Mouse (Mus musculus) layer of hippocampus, postnatal 10 days (tissue): ENCODE results near the gene Smu1. TPM values are rescaled to one million over a fixed set of nuclear protein-coding genes. Genes with fewer than 3 reads are reported as not detected.
A peak's percentile ranks its signal among the peaks of the same experiment; 100 is the strongest.
"Not testable (repeated sequence)": the region's sequence is repeated elsewhere in the genome, so short reads cannot be mapped to it uniquely, and the experiment has no call there.

Experiments
- DNase-seq, 2 experiments: peaks; one replicate each; pipeline ENCODE4 v3.0.0; 2021; ENCODE audit warnings: low spot score in 2 of 2
- long read RNA-seq: library from polyadenylated mRNA; stranded (forward); transcript quantifications from one replicate; pipeline ENCODE4 v2.0.0, GENCODE M21; 2023
- total RNA-seq, 2 experiments: library from RNA; stranded (reverse); gene quantifications; 2 replicates each; pipeline ENCODE4 v1.2.3; 2021

Gene Smu1
- 10 to 100 TPM; 42.8 to 47.7 TPM for total RNA-seq
- long read RNA-seq, transcript Smu1-201 (12 exons, 2,418 nt), result major isoform, 93 of 98 reads
- long read RNA-seq, partial matches to known transcripts, result 3 of 98 reads
- long read RNA-seq, other reads (novel, unspliced or antisense), result 2 of 98 reads

DNA sequence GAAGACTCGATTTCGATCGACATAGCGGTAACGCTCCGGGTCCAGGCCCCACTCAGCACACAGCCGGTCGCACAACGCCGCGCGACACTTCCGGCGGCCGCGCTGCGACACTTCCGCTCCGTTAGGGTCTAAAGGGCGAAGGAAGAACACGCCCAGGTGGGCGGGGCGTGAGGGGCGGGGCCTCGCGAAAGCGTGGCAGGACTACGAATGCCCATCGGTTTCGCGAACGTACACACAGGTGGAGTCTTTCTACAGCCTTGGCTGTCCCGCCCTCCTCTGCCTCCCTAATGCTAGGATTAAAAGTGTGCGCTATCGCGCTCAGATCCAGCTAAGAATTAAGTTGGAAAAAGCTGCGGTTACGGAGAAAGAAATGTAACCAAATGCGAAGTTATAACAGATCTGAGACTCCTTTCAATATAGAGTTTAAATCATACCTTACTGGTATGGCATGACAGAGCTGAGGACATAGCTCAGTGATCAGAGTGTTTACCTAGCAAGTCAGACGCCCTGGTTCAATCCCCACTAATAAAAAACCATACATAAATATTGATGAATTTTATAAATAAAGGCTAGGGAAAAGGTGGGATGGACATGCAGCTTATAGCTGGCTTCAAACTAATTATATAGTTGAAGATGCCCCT, at the start of gene Smu1:
TSS of gene Smu1 (minus strand) at position 144 of the 641 bp plus-strand sequence.
- peak; percentile 95 to 97 for DNase-seq

DNA sequence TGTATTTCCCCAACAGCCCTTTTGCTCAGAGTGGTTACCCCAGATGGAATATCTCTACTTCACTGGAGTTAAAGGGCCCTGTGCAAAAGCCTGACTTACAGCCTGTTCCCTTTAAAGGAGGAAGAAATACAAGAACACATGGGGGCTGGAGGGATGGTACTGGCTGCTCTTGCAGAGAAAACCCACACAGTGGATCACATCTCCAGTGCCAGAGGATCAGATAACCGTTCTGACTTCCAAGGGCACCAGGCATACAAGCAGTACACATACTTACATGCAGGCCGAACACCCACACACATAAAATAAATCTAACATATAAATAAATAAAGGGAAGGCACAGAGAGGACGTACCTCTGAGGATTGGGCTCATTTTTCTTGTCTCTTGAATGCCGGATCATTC, 49.7 kb upstream of the Smu1 start:
- DNase-seq, result no peak

DNA sequence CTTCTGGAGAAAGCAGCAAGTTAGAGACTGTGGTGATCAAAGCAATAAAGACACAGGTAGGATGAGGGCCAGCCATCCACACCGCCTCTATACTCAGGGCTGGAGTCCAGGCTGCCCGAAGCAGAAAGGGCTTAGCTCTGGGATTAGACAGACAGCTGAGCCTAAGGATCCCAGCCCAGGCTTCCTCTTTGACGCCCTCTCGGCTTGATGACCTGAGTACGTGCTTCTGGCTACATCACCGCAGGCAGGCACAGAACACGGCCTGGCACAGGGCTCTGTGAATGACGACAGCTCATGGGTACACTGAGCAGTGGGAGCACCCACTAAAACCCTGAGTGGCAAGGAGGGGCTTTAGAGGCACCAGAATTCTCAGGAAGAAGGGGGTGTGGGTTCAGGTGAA, 47.7 kb upstream of the Smu1 start:
- no peak for DNase-seq

DNA sequence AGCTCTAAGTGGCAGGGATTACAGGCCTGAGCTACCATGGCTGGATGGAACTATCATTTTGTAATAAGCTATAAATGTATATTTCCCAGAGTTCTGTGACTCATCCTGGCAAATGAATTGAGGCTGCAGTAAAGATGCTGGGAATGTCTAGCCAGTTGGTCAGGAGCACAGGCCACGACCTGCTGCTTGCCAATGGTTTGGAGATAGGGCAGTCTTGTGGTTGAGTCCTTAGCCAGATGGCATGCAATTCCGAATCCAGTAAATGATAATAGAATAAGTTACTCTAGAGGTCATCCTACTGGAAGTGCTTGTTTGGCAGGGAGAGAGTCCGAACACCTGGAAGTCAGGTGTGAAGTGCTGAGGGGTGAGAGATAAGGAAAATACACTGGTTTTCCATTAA, 45.1 kb upstream of the Smu1 start:
- DNase-seq, result no peak

DNA sequence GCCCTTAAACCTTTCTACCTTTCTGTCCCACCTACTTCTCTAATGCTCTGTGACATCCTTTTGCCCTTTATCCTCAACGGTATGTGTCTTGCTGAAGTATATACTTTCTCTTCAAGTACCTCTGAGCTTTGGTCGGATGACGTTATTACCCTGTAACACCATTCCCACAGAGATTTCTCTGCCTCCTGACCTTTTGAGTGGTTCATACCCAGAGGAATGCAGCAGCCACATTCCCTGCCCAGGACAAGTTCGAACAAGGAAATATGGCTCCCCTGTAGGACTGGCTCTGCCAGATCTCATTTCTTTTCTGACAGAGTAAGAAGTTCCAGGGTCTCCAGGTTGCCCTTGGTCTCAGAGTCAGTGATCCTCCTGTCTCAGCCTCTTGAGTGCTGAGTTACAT, 44.2 kb upstream of the Smu1 start:
- no peak for DNase-seq

DNA sequence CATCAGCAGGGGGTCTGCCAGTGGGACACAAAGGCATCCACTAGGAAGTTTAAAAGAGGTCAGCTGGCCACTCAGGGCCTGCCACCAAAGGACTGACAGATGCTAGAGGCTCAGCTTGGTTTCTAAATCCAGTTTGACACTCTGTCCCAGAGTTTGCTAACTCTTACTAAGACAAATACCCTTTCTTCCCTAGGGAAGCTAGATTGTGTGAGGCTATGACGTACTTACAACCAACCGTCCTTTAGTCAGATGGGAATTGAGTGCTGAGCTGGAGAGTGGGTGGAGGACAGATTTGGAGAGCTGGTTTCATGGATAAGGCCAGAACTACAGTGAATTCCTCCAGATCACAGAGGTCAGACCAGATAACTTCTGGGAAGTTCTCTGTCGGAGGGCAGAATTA, 43.1 kb upstream of the Smu1 start:
- DNase-seq, result no peak

DNA sequence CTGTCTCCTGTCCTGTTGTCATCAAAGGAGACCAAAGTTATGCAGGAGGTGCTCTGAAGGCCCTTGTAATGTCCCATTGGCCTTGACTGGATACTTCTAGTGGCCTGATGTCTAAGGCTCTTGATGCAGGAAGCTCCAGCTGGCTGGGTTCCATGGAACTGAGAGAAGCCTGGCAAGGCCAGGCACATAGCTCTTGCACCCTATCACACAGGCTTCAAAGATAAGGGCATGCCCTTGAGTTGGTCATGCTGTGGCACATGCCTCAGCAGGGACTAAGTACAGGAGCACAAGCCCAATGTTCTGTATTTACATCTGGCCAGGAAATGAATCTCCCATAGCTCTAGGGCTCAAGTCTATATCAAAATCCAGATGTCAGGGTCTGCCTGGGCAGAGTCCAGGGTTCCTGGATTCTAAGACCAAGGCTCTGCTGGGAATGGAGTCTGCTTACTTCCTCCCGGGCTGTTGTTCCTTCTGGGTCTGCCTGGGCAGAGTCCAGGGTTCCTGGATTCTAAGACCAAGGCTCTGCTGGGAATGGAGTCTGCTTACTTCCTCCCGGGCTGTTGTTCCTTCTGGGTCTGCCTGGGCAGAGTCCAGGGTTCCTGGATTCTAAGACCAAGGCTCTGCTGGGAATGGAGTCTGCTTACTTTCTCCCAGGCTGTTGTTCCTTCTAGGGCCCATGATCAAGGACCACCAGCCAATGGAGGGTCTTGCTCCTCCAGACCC, 41.3 kb upstream of the Smu1 start:
- not testable (repeated sequence) for DNase-seq

DNA sequence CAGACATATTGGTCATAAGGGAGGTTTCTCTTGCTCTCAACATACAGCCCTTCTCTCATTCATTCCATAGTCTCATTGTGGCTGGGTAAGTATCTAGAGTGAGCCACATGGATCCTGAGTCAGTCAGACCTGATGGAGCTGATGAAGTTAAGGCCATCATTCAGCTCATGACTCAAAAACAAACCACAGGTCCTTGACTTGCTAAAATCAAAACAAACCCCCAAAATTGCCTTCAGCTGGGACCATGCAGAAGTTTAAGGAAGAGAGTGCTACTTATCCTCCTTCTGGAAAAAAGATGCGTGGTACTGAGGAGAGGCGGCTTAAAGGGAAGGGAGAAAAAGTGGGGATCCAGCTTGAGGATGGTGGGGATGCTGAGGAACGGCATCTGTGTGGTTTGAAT, 38.0 kb upstream of the Smu1 start:
- DNase-seq, result no peak

DNA sequence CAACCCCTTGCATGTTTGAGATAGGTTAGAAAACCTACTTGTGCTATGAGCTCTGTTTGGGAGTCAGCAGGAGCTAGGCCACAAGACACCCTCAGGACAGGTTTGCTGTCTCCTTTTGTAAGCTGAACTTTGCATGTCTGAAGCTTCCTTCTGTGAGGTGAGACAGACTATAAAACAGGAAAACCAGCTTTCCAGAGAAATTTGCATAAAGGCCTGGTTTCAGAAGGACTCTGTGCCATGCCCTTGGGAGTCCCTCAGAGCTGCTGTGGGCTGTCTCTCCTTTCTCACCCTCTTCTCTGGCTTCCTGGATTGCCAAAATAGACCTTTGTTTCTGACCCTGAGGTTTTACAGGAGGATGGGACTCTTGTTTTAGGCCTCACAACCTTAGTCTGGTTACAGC, 36.6 kb upstream of the Smu1 start:
- DNase-seq, result no peak

DNA sequence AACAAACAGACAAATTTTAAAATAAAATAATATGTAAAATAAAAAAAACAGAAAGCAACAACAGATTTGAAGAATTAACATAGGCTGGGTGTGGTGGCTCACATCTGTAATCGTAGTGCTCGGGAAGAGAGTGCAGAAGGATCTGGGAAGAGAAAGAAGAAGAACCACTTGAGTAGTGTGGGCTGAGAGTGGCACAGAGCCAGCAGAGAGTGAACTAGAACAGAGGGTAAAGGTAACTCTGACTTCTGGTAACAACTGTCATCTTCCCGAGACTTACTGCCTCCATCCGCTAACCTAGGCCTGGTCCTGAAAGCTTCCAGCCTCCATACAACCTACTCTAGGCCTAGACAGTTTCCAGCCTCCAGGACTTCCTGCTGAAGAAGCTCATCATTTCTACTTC, 33.5 kb upstream of the Smu1 start:
- DNase-seq, result no peak

DNA sequence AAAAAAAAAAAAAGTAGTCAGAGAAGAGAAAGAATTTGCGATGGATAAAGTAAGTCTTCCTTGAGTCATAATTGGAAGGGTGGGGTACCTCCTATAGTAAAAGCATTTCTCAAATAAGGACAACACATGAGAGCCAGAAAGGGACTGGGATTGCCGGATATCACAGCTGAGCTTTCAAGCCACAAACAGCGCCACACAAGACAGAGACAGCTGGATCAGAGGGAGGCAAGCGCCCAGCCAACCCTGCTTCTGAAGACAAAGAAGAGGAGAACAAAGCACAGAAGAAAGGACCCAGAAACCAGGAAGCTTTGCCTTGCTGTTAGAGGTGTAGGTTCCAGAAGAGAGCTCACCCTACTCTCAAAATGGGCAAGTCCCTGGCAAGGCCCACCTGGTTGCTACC, 28.9 kb upstream of the Smu1 start:
- DNase-seq, result no peak

DNA sequence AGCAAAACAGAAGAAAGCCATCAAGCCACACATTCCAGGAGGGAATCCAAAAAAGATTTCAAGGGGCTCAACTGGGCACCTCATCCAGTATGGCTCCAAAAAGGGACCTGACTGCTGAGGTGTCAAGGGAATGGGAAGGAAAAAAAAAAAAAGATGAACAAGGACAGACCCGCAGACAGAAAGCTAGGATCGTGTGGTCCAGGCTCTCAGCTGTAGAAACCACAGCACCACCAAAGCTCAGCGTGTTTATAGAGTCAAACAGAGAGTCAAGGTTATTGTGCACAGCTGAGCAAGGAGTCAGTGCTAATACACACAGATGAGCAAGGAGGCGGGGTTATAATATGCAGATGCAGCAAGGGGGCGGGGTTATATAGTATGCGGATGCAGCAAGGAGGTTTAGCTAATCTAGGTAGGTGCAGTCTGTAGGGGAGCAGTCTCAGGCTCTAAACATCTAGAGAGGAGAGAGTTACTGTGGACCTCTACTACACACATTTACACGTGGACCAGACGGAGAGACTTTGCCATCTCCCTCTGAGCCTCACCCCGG, 28.0 kb upstream of the Smu1 start:
- no peak for DNase-seq

DNA sequence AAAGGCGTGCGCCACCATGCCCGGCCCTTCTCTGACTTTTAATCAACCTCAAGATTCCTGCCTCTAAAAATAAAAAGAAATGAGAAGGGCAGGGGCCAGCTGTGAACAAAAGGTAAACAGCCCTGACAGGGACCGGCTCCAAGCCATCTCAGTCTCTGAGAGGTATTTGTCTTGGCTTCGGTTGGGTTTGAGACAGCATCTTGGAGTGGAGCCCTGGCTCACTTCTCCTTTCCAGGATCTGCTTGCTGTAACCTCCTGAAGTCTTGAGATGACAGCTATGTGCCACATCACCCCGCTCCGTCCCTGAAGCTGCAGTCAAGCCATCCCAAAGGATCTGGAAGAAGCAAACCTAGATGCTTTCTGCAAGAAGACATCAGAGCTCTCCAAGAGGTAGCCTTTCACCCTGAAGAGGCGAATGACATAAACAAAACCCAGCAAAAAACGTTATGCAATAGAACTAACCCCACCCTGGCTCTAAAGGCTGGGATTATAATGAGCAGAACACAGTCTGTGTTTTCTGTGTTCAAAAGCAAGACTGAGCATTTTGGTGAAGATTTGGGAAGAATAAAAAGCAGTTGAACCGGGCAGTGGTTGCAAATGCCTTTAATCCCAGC, 26.9 kb upstream of the Smu1 start:
- no peak for DNase-seq

DNA sequence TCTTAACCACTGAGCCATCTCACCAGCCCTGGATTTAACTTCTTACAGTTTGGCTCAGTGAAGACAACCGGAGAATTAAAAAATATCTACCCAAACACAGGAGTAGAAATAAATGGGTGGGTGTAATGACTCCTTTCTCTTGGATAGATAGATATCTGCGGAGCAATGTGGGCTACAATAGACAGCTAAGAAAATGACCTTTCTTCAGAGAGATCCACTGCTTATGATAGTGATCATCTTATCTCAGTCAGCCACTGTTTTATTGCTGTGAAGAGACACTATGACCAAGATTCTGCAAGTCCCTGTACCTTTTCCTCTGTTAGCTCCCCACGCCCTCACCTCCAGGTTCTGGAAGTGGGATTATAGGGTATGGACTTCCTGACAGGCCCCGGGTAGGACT, 25.3 kb upstream of the Smu1 start:
- DNase-seq, result no peak

DNA sequence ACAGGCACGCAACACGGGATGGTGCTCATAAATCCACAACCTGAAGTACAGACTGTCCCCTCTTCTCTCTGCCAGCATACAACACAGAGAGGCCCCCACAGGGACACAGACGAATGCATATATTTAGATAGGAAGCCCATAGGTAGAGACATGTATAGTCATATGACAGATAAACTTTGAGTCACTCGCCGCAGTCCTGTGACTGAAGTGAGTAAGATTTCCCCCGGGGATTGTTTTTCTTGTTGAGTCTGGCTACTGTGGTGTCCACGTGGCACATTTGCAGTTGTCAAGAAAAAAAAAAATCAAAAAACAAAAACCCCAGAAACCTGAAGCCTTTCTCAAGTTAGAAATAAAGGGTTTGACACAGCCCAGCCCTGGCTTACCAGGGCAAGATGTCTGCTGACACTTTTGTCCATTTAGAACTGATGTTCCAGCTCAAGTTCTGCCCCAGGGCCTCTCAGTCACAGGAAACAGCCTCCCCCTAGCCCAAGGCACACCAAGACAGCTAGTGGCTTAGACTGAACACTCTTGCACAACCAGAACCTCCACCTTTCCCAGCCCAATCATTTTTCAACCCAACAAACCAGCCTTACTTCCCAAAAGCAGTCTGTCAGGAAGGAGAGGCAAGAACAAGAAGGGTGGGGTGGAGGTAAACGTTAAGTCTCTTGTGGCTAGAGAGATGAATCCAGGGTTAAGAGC, 24.2 kb upstream of the Smu1 start:
- no peak for DNase-seq

DNA sequence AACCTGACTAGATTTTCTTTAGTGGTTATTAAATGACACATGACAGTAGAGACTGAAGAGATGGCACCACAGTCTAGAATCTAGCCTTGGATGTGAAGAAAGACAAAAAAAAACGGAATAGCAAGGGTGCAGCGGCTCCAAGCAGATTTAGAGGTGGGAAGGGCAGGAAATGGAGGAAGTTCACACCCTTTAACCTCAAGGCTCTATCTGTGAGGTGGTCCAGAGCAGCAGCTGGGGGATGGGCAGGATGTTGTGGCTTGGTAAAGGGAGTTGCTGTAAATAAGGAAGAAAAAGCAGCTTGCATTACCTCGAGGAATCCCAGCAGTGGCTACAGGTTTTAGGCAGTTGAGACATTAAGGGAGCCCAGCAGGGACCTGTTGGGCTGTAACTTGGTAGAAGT, 23.4 kb upstream of the Smu1 start:
- DNase-seq, result no peak

DNA sequence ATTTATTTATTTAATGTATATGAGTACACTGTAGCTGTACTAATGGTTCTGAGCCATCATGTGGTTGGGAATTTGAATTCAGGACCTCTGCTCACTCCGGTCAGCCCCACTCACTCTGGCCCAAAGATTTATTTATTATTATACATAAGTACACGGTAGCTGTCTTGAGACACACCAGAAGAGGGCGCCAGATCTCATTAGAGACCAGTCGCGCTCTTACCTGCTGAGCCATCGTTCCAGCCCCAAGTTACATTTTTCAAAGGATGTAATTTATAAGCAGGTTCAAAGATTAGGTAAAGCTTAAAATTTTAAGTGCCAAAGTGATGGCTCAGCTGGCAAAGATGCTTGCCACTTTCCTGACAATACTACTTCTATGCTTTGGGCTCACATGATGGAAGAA, 20.9 kb upstream of the Smu1 start:
- peak in 1 of 2 experiments; percentile 19 for DNase-seq

DNA sequence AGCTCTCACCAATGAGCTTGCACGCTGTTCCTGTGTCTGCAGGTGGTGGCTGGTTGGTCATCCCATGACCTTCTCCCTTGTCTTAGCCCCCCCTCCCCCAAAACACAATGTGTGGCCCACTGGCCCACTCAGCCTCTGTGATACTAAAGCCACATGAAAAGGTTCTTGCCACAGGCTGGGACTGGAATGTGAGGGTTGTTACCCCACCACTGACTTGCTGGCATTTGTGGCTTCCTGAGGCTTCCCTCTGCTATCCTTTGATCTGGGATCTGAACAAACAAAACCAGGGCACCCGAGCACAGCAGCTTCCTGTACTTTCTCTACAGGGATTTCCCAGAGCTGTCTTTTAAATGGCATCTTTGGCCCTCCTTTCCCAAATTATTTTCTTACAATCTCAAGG, 19.4 kb upstream of the Smu1 start:
- no peak for DNase-seq

DNA sequence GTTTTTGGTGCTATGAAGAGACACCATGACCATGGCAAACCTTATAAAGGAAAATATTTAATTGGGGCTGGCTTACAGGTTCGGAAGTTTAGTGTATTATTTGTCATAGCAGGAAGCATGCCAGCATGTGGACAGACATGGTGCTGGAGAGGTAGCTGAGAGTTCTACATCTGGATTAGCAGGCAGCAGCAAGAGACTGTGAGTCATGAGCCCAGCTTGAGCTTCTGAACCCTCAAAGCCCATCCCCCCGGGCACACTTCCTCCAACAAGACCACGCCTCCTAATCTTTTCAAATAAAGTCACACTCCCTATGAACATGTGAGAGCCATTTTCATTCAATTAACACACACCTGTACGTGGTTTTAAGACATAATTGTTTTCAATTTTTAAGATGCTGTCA, 18.7 kb upstream of the Smu1 start:
- no peak for DNase-seq

DNA sequence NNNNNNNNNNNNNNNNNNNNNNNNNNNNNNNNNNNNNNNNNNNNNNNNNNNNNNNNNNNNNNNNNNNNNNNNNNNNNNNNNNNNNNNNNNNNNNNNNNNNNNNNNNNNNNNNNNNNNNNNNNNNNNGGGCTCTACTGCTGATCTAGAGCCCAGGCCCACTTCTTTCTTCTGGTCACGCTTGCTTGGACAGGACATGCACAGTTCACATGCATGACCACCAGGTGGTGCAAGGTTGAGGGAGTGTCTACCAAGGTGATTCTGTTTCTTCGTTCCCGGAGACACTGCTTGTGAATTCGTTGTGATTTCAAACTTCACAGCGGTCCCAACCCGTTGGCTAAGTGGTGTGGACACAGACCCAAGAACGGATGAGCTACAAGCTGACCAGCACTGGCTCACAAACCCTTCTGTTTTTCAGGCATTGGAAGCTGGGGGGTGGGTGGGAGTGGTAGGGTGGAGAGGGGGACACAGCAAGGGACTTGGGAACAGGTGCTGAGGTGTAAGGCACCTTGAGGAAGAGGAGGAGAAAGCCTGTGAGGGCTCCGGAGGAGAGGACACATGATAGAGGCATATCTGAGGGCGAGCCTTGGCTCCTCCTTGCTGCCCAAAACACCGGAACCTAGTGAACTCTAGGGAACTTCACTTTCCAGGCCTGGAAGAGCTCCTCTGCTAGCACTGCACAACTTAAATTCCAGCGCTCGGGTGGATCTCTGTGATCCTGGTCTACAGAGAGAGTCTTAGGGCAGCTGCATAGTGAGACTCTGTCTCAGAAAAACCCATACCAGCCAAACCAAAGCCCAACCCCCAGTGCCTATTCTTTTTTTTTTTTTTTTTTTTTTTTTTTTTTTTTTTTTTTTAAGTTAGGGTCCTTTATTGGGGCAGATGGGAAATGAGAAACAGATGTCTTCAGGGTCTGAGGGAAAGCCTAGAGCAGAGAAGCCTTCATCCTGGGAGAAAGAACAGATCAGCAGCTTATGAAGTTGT, 16.8 kb upstream of the Smu1 start:
- DNase-seq, result peak; percentile 67 to 69
